Mouse (Mus musculus) adipose tissue, adult 10 weeks (tissue): ENCODE measurements around the gene Zic5. TPM values are rescaled to one million over a fixed set of nuclear protein-coding genes. Genes with fewer than 3 reads are reported as not detected.

Experiments used
- polyA plus RNA-seq: library from polyadenylated mRNA; stranded (reverse); fragments of 350-450 nt; fragmentation: Illumina TruSeq; extraction: RNeasy Lipid Tissue Mini Kit (QIAGEN cat#74804); gene quantifications from one replicate; pipeline ENCODE4 v1.2.3, GENCODE M21; 2014; ENCODE audit warnings: low read depth, low replicate concordance

Gene Zic5
- not detected for polyA plus RNA-seq

DNA sequence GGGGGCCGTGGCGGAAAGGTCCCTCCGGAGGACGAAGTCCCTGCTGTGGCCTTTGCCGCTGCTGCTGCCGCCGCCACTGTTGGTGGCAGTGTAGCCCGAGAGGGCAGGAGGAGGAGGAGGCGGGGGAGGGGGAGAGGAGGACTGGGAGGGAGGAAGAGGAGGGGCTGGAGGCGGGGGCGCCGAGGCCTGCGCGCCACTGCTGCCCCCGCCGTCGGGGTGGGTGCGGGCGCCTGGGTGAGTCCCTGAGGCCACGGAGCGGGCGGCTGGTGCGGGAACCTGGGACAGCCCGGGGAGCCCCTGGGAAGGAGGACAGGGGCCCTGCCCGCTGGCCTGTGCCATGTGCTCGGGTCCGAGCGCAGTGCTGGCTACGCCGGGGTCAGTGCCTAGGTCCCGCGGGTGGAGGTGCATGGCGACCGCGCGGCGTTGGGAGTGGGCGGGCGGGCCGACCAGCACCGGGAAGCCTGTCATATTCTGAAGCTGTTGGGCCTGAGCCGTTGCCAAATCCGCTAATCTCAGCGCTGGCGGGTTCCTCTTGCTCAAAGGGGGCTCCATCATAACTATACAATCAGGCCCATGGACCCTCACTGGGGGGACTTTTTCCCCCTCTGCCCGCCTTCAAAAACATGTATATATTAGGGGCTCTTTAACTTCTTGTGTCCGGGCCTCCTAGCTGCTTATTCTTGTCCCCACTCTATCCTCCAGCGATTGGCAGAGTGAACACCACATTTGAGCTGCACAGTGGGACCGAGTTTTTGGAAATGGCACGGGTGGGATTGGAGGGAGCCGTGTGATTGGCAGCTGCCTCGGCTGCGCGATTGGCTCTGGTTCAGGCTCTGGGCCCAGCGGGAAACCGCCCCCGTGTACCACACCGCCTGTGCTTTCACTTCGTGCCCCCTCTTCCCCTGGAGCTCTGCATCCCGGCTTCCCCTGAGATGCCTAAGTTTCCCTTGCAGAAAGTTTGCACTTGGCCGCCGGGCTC, at the start of gene Zic5:
Zic5 (minus strand) TSS at position 915 of the 979 bp plus-strand sequence.

DNA sequence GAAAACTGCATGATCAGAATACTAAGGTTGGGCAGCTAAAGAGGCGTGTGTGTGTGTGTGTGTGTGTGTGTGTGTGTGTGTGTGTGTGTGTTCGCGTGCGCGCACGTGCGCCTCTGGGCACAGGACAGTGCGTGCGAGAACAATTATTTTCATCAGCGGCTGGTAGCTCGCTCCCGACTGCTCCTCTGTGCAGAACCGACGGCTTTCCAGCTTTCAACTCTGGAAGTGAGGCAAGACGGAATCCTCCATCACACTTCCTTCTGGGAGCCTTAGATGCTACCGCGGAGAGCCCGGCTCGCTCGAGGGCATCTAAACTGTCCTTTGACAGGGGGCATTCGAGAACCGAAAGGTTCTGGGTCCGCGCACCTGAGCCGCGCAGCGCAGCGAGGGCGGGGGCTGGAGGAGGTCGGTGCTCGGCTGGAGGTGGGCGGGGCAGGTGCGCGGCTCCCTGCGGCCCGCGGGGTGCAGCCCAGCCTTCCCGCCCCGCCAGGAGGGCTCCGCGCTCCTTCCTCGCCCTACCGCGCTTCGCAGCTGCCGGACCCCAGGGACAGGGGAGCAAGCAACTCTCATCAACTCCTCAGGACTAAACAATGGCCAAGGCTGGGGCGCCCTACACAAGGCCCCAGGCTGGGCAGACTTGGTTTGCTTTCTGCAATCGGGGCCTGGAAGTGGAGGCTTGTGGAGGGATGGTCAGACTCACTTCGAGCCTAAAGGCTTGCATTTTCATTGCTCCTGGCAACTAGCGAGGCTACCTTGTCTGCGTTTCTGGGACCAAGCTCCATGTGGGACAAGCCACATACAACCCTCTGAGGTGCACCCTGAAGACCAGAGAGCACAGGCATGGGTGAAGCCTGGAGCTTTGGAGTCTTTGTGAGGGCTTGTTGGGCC, 25.2 kb upstream of the Zic5 start, which contains the start of gene Gm10837:
Gm10837 (plus strand) TSS at position 146 of the 888 bp plus-strand sequence.

DNA sequence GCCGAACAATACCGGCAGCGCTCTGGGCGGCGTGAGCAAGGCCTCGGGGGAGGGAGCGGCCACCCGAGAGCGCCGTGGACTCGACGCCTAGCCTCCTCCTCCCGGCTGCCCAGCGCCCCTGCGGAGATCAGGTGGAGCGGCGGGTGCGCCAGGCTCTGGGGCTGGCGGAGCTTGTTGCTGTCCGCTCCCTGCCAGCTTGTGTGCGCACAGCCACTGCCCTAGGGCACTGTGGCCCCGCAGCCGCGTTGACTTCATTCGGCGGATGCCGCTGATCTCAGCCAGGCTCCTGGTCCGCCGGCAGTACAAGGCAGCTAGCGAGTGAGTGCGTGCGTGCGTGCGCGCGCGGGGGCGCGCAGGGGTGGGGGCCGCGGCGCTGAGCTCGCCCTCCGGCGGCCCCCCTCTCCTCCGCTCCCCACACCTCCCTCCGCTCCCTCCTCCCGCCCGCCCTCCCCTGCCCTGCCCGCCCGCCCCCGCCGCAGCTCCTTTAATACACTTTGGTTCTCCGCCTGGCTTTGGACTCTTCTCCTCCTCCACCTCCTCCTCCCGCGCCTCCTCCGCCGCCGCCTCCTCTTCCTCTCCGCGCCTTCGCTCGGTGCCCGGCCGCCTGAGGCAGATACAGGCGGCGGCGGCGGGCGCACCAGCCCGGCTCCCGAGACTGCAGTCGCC, 9.5 kb upstream of the Zic5 start, which contains the start of gene Zic2:
Zic2 (plus strand) TSS at position 545 of the 666 bp plus-strand sequence.

DNA sequence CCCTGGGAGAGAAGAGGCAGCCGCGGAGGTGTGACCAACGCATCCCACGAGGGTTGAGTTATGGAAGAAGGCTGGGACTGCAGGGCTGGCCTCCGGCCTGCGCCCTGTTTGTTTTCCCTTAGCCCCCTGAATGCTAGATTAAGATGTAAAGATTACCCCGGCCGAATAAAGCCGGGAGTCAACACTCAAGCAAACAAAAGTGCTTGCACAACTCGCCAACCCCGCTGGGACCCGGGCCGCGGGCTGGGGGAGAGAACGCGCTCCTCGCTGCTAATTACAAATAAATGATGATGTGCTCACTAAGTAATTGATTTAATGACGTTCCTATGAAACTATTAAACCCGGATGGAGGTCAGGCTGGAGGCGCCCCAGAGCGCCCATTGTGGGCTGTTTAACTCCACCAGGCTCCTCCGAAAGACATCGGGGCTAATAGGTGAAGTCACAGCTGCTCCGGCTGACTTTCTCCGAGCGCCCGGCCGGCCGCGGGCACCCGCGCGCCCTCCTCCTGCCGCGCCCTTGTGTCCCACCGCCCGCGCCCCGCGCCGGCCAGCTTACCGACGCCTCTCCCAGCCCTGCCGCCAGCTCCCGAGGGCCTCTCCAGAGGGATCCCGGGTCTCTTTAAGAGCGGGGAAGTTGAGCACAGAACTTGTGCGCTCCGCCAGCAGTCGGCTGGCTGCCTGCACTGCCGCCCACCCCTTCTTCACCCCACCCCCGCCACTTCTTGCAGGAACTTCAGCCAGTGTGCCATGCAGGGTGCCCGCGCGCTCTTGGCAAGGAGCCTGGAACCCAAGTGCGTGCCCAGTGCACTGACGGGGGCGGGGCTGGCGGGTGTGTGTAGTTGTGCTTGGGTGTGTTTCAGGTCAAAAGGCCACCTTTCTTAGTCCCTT, 14.7 kb downstream of the Zic5 start, which contains the start of gene Gm5089:
Gm5089 (minus strand) TSS at position 620 of the 887 bp plus-strand sequence.

Other genes with a start within 250 kb of the Zic5 start
- gene Gm5089, start 14.6 kb downstream of the Zic5 start, polyA plus RNA-seq: not detected
- not detected for gene Zic2, start 9.8 kb upstream of the Zic5 start, polyA plus RNA-seq
- gene Gm10837, start 24.9 kb upstream of the Zic5 start, polyA plus RNA-seq: not detected
- gene Pcca, start 68.6 kb upstream of the Zic5 start, polyA plus RNA-seq: 54.6 TPM